Mouse (Mus musculus) lung, embryonic 16.5 days (tissue): ENCODE data around the gene Bpifa6. TPM values are rescaled to one million over a fixed set of nuclear protein-coding genes. Genes with fewer than 3 reads are reported as not detected.

ENCODE experiments used
- ATAC-seq: fragments of 200-750 bp; cut with Nextera tagmentation; 2 replicates; pipeline ENCODE4 v1.8.0; 2017; ENCODE audit warnings: low read depth, mild to moderate bottlenecking, moderate library complexity
- H3K27ac ChIP-seq: fragments of 300-500 bp; sonication (generic); 2 replicates; pipeline ENCODE4 v1.5.1; 2014; ENCODE audit warnings: mild to moderate bottlenecking, control low read depth, low read length
- H3K27me3 ChIP-seq: fragments of 300-500 bp; sonication (generic); 2 replicates; pipeline ENCODE4 v1.6.1; 2014; ENCODE audit warnings: low read depth, low read length, mixed read lengths; ENCODE audit not compliant: control insufficient read depth, insufficient read depth
- H3K36me3 ChIP-seq: fragments of 300-500 bp; sonication (generic); 2 replicates; pipeline ENCODE4 v1.6.1; 2014; ENCODE audit warnings: low read length; ENCODE audit not compliant: control insufficient read depth, insufficient read depth
- H3K4me1 ChIP-seq: fragments of 300-500 bp; sonication (generic); replicated peaks from 2 replicates; pipeline ENCODE4 v1.6.1; 2014; ENCODE audit warnings: low read length, mixed read lengths; ENCODE audit not compliant: control insufficient read depth, insufficient read depth
- H3K4me2 ChIP-seq: fragments of 300-500 bp; sonication (generic); 2 replicates; pipeline ENCODE4 v1.6.1; 2014; ENCODE audit warnings: low read depth, low read length, control low read depth
- H3K4me3 ChIP-seq: fragments of 300-500 bp; sonication (generic); 2 replicates; pipeline ENCODE4 v1.5.1; 2014; ENCODE audit warnings: mild to moderate bottlenecking, low read length, control low read depth
- H3K9ac ChIP-seq: fragments of 300-500 bp; sonication (generic); 2 replicates; pipeline ENCODE4 v1.6.1; 2014; ENCODE audit warnings: low read length, control low read depth
- H3K9me3 ChIP-seq: fragments of 300-500 bp; sonication (generic); 2 replicates; pipeline ENCODE4 v1.6.1; 2016; ENCODE audit warnings: low read length; ENCODE audit not compliant: control insufficient read depth
- WGBS: fragments of 180-500 bp; shearing (Covaris S2); extraction: QIAGEN DNeasy Blood & Tissue Kit; methylation state at CpG from one replicate; pipeline ENCODE4 v1.1.7; 2014; 5-methylcytosine and 5-hydroxymethylcytosine counted together
- polyA plus RNA-seq: library from polyadenylated mRNA; unstranded; fragments of >200 nt; fragmentation: Nextera tagmentation; extraction: Ambion mirVana; gene quantifications from 2 replicates; pipeline ENCODE4 v1.2.1, GENCODE M21; 2015

The Bpifa6 gene
- polyA plus RNA-seq: not detected in 2 replicates

DNA sequence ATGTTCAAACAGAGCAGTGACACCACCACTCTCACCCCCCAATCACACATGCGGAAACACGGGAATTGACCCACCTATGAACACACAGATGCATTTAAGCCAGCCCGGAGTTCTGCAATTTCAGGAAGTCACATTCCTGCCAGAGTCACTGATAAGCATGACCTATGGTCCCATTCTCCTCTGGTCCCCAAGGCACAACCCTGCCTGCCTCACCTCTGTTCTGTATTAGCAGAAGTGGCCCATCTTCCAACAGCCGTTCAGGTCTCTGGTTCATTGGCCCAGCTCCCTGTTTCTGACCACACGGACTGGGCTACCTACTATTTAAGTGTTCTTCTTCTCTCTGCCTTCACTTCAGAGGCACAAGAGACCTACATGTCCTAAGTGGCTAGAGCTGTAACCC lies at the start of gene Bpifa6:
TSS of gene Bpifa6 (plus strand) at position 364 of the 400 bp plus-strand sequence.
- H3K9me3 ChIP-seq: no peaks in the 10 kb centered on the region
- no peak within 1 kb of the TSS for H3K9ac ChIP-seq
- H3K4me3 ChIP-seq: no peak within 1 kb of the TSS
- ATAC-seq: no peak
- H3K4me2 ChIP-seq: no peak within 1 kb of the TSS
- no peaks in the 10 kb centered on the region for H3K4me1 ChIP-seq
- H3K36me3 ChIP-seq: no peaks in the 10 kb centered on the region
- H3K27ac ChIP-seq: no peak within 1 kb of the TSS
- 54% methylated on average over 5 of the region's 5 CpGs for WGBS
- no peaks in the 10 kb centered on the region for H3K27me3 ChIP-seq

GRCm38 (mm10) chr2:153929871-153930413 lies 44.8 kb upstream of the Bpifa6 start:
- H3K4me1 ChIP-seq: no peaks in the 10 kb centered on the region
- ATAC-seq: no peak
- H3K9ac ChIP-seq: no peak overlapping the region
- H3K9me3 ChIP-seq: no peaks in the 10 kb centered on the region
- no peaks in the 10 kb centered on the region for H3K27me3 ChIP-seq
- WGBS: 46% methylated on average over 3 of the region's 3 CpGs
- H3K27ac ChIP-seq: no peak overlapping the region
- H3K4me2 ChIP-seq: no peak overlapping the region
- H3K4me3 ChIP-seq: no peak overlapping the region
- no peaks in the 10 kb centered on the region for H3K36me3 ChIP-seq

GRCm38 (mm10) chr2:153931125-153931524 lies 43.6 kb upstream of the Bpifa6 start:
- no peak overlapping the region for H3K9ac ChIP-seq
- 71% methylated on average over 6 of the region's 6 CpGs for WGBS
- H3K9me3 ChIP-seq: no peaks in the 10 kb centered on the region
- H3K27ac ChIP-seq: no peak overlapping the region
- ATAC-seq: no peak
- no peaks in the 10 kb centered on the region for H3K27me3 ChIP-seq
- no peak overlapping the region for H3K4me2 ChIP-seq
- no peak overlapping the region for H3K4me3 ChIP-seq
- no peaks in the 10 kb centered on the region for H3K36me3 ChIP-seq
- no peaks in the 10 kb centered on the region for H3K4me1 ChIP-seq

- no peaks in the 10 kb centered on the region for H3K4me1 ChIP-seq
- no peak overlapping the region for H3K9ac ChIP-seq
- H3K36me3 ChIP-seq: no peaks in the 10 kb centered on the region
- H3K27me3 ChIP-seq: no peaks in the 10 kb centered on the region
- H3K4me3 ChIP-seq: no peak overlapping the region
- no peak overlapping the region for H3K4me2 ChIP-seq
- no peaks in the 10 kb centered on the region for H3K9me3 ChIP-seq
- no peak overlapping the region for H3K27ac ChIP-seq
- WGBS: 69% methylated on average over 6 of the region's 6 CpGs
- no peak for ATAC-seq
These were observed 41.4 kb upstream of the Bpifa6 start for GRCm38 (mm10) chr2:153933311-153933710.

- Histone ChIP-seq H3K36me3 (no peaks in the 10 kb centered on the region), H3K27me3 (no peaks in the 10 kb centered on the region), H3K4me1 (no peaks in the 10 kb centered on the region), H3K4me2 (no peak overlapping the region), H3K27ac (no peak overlapping the region), H3K9ac (no peak overlapping the region), H3K4me3 (no peak overlapping the region), H3K9me3 (no peaks in the 10 kb centered on the region)
- no peak for ATAC-seq
- 88% methylated on average over 6 of the region's 6 CpGs for WGBS
These were observed 39.4 kb upstream of the Bpifa6 start for GRCm38 (mm10) chr2:153935348-153935747.

DNA sequence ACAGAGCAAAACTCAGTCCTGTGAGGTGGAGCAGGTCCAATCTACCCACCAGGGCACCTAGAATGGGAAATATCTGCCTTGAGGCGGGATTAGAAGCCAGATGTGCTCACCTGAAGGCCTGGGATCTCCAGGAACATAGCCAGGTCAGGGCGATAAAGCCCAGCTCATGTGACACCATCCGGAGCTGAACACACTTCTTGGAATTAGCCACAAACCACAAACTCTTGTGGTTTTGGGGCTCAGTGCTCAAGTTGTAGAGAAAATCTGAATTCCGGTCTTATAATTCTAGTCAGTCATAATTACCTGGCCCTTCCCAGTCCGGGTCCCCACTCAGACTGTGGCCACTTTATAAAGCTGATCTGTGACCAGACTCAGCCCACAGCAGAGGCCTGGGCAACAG lies 36.9 kb upstream of the Bpifa6 start, which contains the start of gene Bpifb4:
TSS of gene Bpifb4 (plus strand) at position 370 of the 400 bp plus-strand sequence.
- no peak within 1 kb of the TSS for H3K9ac ChIP-seq
- H3K27ac ChIP-seq: no peak within 1 kb of the TSS
- H3K27me3 ChIP-seq: no peaks in the 10 kb centered on the region
- H3K9me3 ChIP-seq: no peaks in the 10 kb centered on the region
- no peak for ATAC-seq
- no peaks in the 10 kb centered on the region for H3K36me3 ChIP-seq
- no peaks in the 10 kb centered on the region for H3K4me1 ChIP-seq
- H3K4me3 ChIP-seq: no peak within 1 kb of the TSS
- 83% methylated on average over 5 of the region's 5 CpGs for WGBS
- no peak within 1 kb of the TSS for H3K4me2 ChIP-seq

DNA sequence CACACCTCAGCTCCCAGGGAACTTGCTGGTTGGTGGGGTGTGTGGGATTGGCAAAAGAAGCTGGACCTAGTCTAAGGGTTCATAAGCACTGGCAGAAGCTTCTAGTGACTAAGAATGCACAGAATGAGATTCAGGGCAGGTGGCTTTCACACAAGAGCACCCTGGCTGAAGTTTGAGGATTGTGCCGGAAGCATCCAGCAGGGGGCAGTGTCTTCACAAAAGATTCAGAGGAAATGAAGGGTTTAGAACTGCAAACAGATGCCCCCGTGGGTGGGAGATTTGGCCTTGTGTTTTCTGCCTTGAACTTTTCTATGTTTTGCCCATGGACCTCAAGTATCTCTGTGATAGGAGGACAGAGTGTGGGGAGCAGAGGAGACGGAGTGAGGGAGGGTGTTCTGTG lies 31.2 kb upstream of the Bpifa6 start:
- whole genome bisulfite sequencing: 22% methylated on average over 3 of the region's 3 CpGs
- Histone ChIP-seq H3K4me1 (no peaks in the 10 kb centered on the region), H3K4me2 (no peak overlapping the region), H3K9ac (no peak overlapping the region), H3K9me3 (no peaks in the 10 kb centered on the region), H3K36me3 (no peaks in the 10 kb centered on the region), H3K27me3 (no peaks in the 10 kb centered on the region), H3K4me3 (no peak overlapping the region), H3K27ac (no peak overlapping the region)
- no peak for ATAC-seq

DNA sequence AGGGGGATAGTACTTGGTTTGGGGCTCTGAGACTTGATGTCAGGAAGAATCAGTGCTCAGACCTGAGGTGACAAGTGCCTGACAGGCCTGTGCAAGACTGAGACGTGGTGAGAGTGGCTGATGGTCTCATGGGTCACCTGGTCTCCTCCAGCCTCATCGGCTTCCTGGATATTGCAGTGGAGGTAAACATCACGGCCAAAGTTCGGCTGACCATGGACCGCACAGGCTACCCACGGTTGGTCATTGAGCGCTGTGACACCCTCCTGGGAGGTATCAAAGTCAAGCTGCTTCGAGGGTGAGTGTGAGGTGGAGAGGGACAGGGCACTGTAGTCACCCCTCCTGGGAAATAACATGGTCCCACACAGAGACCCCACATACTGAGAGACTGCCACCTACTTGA lies 30.2 kb upstream of the Bpifa6 start:
- H3K27me3 ChIP-seq: no peaks in the 10 kb centered on the region
- no peak for ATAC-seq
- H3K27ac ChIP-seq: no peak overlapping the region
- no peak overlapping the region for H3K9ac ChIP-seq
- no peaks in the 10 kb centered on the region for H3K9me3 ChIP-seq
- no peak overlapping the region for H3K4me3 ChIP-seq
- no peaks in the 10 kb centered on the region for H3K36me3 ChIP-seq
- H3K4me2 ChIP-seq: no peak overlapping the region
- no peaks in the 10 kb centered on the region for H3K4me1 ChIP-seq
- 73% methylated on average over 8 of the region's 8 CpGs for WGBS

- Histone ChIP-seq H3K4me2 (no peak overlapping the region), H3K9ac (no peak overlapping the region), H3K4me1 (no peaks in the 10 kb centered on the region), H3K27me3 (no peaks in the 10 kb centered on the region), H3K27ac (no peak overlapping the region), H3K36me3 (no peaks in the 10 kb centered on the region), H3K4me3 (no peak overlapping the region), H3K9me3 (no peaks in the 10 kb centered on the region)
- no peak for ATAC-seq
- WGBS: 24% methylated on average over 6 of the region's 6 CpGs
These were observed 21.8 kb upstream of the Bpifa6 start for GRCm38 (mm10) chr2:153952897-153953296.

DNA sequence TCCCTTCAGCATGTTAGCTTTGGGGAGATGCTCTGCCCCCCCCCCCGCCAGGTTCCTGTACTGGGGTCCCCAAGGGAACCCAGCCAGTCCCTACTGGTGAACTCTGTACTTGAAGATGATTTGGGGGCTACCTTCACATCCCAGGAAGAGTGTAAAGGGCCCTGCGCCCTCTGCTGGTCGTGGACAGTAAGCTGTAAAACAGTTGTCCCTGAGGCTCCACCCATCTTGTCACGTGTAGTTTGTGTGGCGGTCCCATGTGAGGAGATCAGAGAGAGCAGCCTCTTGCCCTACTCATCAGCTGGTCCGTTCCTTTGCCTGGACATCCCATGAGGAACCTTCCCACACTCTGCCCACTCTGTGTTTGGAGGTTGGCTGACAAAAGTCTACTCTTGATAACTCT lies 20.9 kb upstream of the Bpifa6 start:
- Histone ChIP-seq H3K27me3 (no peaks in the 10 kb centered on the region), H3K4me1 (no peaks in the 10 kb centered on the region), H3K4me2 (peak overlapping the region; percentile 33; the same call in 1 of the 2 replicates), H3K27ac (no peak overlapping the region), H3K36me3 (no peaks in the 10 kb centered on the region), H3K9me3 (no peaks in the 10 kb centered on the region), H3K4me3 (no peak overlapping the region), H3K9ac (no peak overlapping the region)
- WGBS: 7% methylated on average over 6 of the region's 6 CpGs
- 0 out of 2 replicates have a peak, but pooled peaks have one; percentile 38 for ATAC-seq
